Mouse (Mus musculus) neural tube, embryonic 15.5 days (tissue): ENCODE measurements around the gene Pabpn1l. TPM values are rescaled to one million over a fixed set of nuclear protein-coding genes. Genes with fewer than 3 reads are reported as not detected.

Source experiments
- ATAC-seq: fragments of 200-750 bp; cut with Nextera tagmentation; 2 replicates; pipeline ENCODE4 v1.8.0; 2017; ENCODE audit warnings: mild to moderate bottlenecking, moderate TSS enrichment, moderate library complexity; ENCODE audit not compliant: low FRiP score
- H3K27ac ChIP-seq: fragments of 300-500 bp; sonication (generic); replicated peaks from 2 replicates; pipeline ENCODE4 v1.5.1; 2015; ENCODE audit warnings: mild to moderate bottlenecking, inconsistent platforms
- H3K27me3 ChIP-seq: fragments of 300-500 bp; sonication (generic); replicated peaks from 2 replicates; pipeline ENCODE4 v1.6.1; 2015; ENCODE audit warnings: inconsistent platforms
- H3K36me3 ChIP-seq: fragments of 300-500 bp; sonication (generic); 2 replicates; pipeline ENCODE4 v1.6.1; 2015; ENCODE audit warnings: inconsistent platforms
- H3K4me1 ChIP-seq: fragments of 300-500 bp; sonication (generic); 2 replicates; pipeline ENCODE4 v1.6.1; 2015; ENCODE audit warnings: inconsistent platforms
- H3K4me2 ChIP-seq: fragments of 300-500 bp; sonication (generic); 2 replicates; pipeline ENCODE4 v1.6.1; 2015; ENCODE audit warnings: inconsistent platforms, mild to moderate bottlenecking, moderate library complexity
- H3K4me3 ChIP-seq: fragments of 300-500 bp; sonication (generic); replicated peaks from 2 replicates; pipeline ENCODE4 v1.5.1; 2015; ENCODE audit warnings: mild to moderate bottlenecking, inconsistent platforms
- H3K9ac ChIP-seq: fragments of 300-500 bp; sonication (generic); replicated peaks from 2 replicates; pipeline ENCODE4 v1.6.1; 2015; ENCODE audit warnings: mild to moderate bottlenecking, inconsistent platforms
- H3K9me3 ChIP-seq: fragments of 300-500 bp; sonication (generic); replicated peaks from 2 replicates; pipeline ENCODE4 v1.6.1; 2016; ENCODE audit warnings: inconsistent platforms
- WGBS: fragments of 180-500 bp; shearing (Covaris S2); methylation state at CpG from one replicate; pipeline ENCODE4 v1.1.7; 2015; ENCODE audit warnings: mixed read lengths; 5-methylcytosine and 5-hydroxymethylcytosine counted together
- polyA plus RNA-seq: library from polyadenylated mRNA; unstranded; fragments of >200 nt; fragmentation: Nextera tagmentation; extraction: Ambion mirVana; gene quantifications from 2 replicates; pipeline ENCODE4 v1.2.1, GENCODE M21; 2015

Gene Pabpn1l
- polyA plus RNA-seq, 1 experiment from 2014 or later: 0.14 TPM

GRCm38 (mm10) chr8:122661894-122662293, 39.4 kb upstream of the Pabpn1l start:
- 83% methylated on average over 2 of the region's 2 CpGs for WGBS
- H3K27me3 ChIP-seq: no peaks in the 10 kb centered on the region
- H3K9ac ChIP-seq: no peak overlapping the region
- ATAC-seq: no peak
- no peak overlapping the region for H3K4me2 ChIP-seq
- H3K27ac ChIP-seq: no peak overlapping the region
- no peak overlapping the region for H3K4me3 ChIP-seq
- peaks cover 87% of the 10 kb centered on the region for H3K4me1 ChIP-seq
- H3K9me3 ChIP-seq: no peaks in the 10 kb centered on the region
- no peaks in the 10 kb centered on the region for H3K36me3 ChIP-seq

- no peaks in the 10 kb centered on the region for H3K9me3 ChIP-seq
- peak overlapping the region; percentile 64 for H3K27ac ChIP-seq
- H3K4me3 ChIP-seq: no peak overlapping the region
- ATAC-seq: no peak
- 35% methylated on average over 7 of the region's 7 CpGs for WGBS
- no peak overlapping the region for H3K9ac ChIP-seq
- no peaks in the 10 kb centered on the region for H3K27me3 ChIP-seq
- H3K4me1 ChIP-seq: peaks cover 80% of the 10 kb centered on the region
- H3K4me2 ChIP-seq: no peak overlapping the region
- no peaks in the 10 kb centered on the region for H3K36me3 ChIP-seq
These were observed 38.6 kb upstream of the Pabpn1l start for GRCm38 (mm10) chr8:122661138-122661537.

GRCm38 (mm10) chr8:122660022-122660421, 37.5 kb upstream of the Pabpn1l start:
- no peak overlapping the region for H3K9ac ChIP-seq
- H3K9me3 ChIP-seq: no peaks in the 10 kb centered on the region
- H3K4me2 ChIP-seq: no peak overlapping the region
- H3K4me3 ChIP-seq: no peak overlapping the region
- H3K27ac ChIP-seq: no peak overlapping the region
- WGBS: 81% methylated on average over 2 of the region's 2 CpGs
- no peaks in the 10 kb centered on the region for H3K27me3 ChIP-seq
- no peaks in the 10 kb centered on the region for H3K36me3 ChIP-seq
- H3K4me1 ChIP-seq: peaks cover 73% of the 10 kb centered on the region
- ATAC-seq: no peak

- ATAC-seq: no peak
- Histone ChIP-seq H3K4me3 (no peak overlapping the region), H3K27me3 (no peaks in the 10 kb centered on the region), H3K36me3 (no peaks in the 10 kb centered on the region), H3K9me3 (no peaks in the 10 kb centered on the region), H3K27ac (no peak overlapping the region), H3K9ac (no peak overlapping the region), H3K4me1 (peaks cover 66% of the 10 kb centered on the region), H3K4me2 (no peak overlapping the region)
- WGBS: 76% methylated on average over 9 of the region's 9 CpGs
These were observed 36.2 kb upstream of the Pabpn1l start for GRCm38 (mm10) chr8:122658807-122659160.

GRCm38 (mm10) chr8:122658149-122658806, 35.7 kb upstream of the Pabpn1l start:
- no peaks in the 10 kb centered on the region for H3K36me3 ChIP-seq
- 64% methylated on average over 10 of the region's 10 CpGs for WGBS
- H3K9me3 ChIP-seq: no peaks in the 10 kb centered on the region
- H3K4me2 ChIP-seq: no peak overlapping the region
- no peak overlapping the region for H3K27ac ChIP-seq
- H3K4me3 ChIP-seq: no peak overlapping the region
- ATAC-seq: no peak
- no peaks in the 10 kb centered on the region for H3K27me3 ChIP-seq
- H3K9ac ChIP-seq: no peak overlapping the region
- peaks cover 61% of the 10 kb centered on the region for H3K4me1 ChIP-seq

- Histone ChIP-seq H3K4me3 (no peak overlapping the region), H3K4me2 (no peak overlapping the region), H3K36me3 (no peaks in the 10 kb centered on the region), H3K9me3 (no peaks in the 10 kb centered on the region), H3K27me3 (no peaks in the 10 kb centered on the region), H3K9ac (no peak overlapping the region), H3K27ac (no peak overlapping the region), H3K4me1 (peaks cover 59% of the 10 kb centered on the region)
- ATAC-seq: no peak
- 82% methylated on average over 13 of the region's 13 CpGs for WGBS
These were observed 33.8 kb upstream of the Pabpn1l start for GRCm38 (mm10) chr8:122656056-122656999.

- Histone ChIP-seq H3K27ac (no peak overlapping the region; the same call in 1 of the 2 replicates), H3K4me2 (no peak overlapping the region), H3K4me1 (peaks cover 54% of the 10 kb centered on the region), H3K9ac (no peak overlapping the region), H3K27me3 (no peaks in the 10 kb centered on the region), H3K4me3 (no peak overlapping the region), H3K36me3 (peaks cover 2% of the 10 kb centered on the region; the same call in 1 of the 2 replicates), H3K9me3 (no peaks in the 10 kb centered on the region)
- ATAC-seq: no peak
- WGBS: 52% methylated on average over 7 of the region's 7 CpGs
These were observed 32.2 kb upstream of the Pabpn1l start for GRCm38 (mm10) chr8:122654768-122655167.

- H3K4me3 ChIP-seq: no peak overlapping the region
- H3K4me2 ChIP-seq: no peak overlapping the region
- H3K4me1 ChIP-seq: peaks cover 32% of the 10 kb centered on the region
These were observed 30.1 kb upstream of the Pabpn1l start for GRCm38 (mm10) chr8:122652643-122653042.

GRCm38 (mm10) chr8:122651326-122651921, 28.9 kb upstream of the Pabpn1l start:
- Histone ChIP-seq H3K27ac (no peak overlapping the region), H3K9me3 (no peaks in the 10 kb centered on the region), H3K4me2 (no peak overlapping the region), H3K9ac (no peak overlapping the region), H3K4me3 (no peak overlapping the region), H3K4me1 (peaks cover 31% of the 10 kb centered on the region), H3K27me3 (no peaks in the 10 kb centered on the region), H3K36me3 (peaks cover 30% of the 10 kb centered on the region)
- ATAC-seq: no peak
- WGBS: 50% methylated on average over 16 of the region's 16 CpGs

More at GRCm38 (mm10) chr8:122652643-122653042, 30.1 kb upstream of the Pabpn1l start:
- Histone ChIP-seq H3K9me3 (no peaks in the 10 kb centered on the region), H3K27ac (no peak overlapping the region), H3K36me3 (peaks cover 22% of the 10 kb centered on the region), H3K9ac (no peak overlapping the region), H3K27me3 (no peaks in the 10 kb centered on the region)
- 79% methylated on average over 6 of the region's 6 CpGs for WGBS
- no peak for ATAC-seq

- Histone ChIP-seq H3K4me2 (no peak overlapping the region), H3K4me1 (peaks cover 21% of the 10 kb centered on the region), H3K4me3 (no peak overlapping the region), H3K27me3 (no peaks in the 10 kb centered on the region), H3K9ac (no peak overlapping the region), H3K9me3 (no peaks in the 10 kb centered on the region), H3K27ac (no peak overlapping the region), H3K36me3 (peaks cover 47% of the 10 kb centered on the region)
- WGBS: 83% methylated on average over 15 of the region's 15 CpGs
- ATAC-seq: no peak
These were observed 25.8 kb upstream of the Pabpn1l start for GRCm38 (mm10) chr8:122648192-122648970.

- Histone ChIP-seq H3K27me3 (no peaks in the 10 kb centered on the region), H3K9ac (no peak overlapping the region), H3K4me3 (no peak overlapping the region), H3K9me3 (no peaks in the 10 kb centered on the region), H3K4me1 (peaks cover 6% of the 10 kb centered on the region; the same call in 1 of the 2 replicates), H3K4me2 (no peak overlapping the region), H3K36me3 (peaks cover 57% of the 10 kb centered on the region), H3K27ac (no peak overlapping the region)
- 92% methylated on average over 16 of the region's 16 CpGs for WGBS
- no peak for ATAC-seq
These were observed 23.8 kb upstream of the Pabpn1l start for GRCm38 (mm10) chr8:122646337-122646736.
